Comparison of ENCODE assay signal across 17 mouse cellular contexts in genomic region chr16:4590236-4590635, GRCm38 (mm10). TPM values are rescaled to one million over a fixed set of nuclear protein-coding genes. Genes with fewer than 3 reads are reported as not detected.
A peak's percentile ranks its signal among the peaks of the same experiment; 100 is the strongest.
DNase-seq lines count a peak whose midpoint lies in the region; ATAC-seq and TF ChIP-seq lines count a peak whose summit lies in the region.
"Had no signal": no experiment of that assay in that cellular context is flagged by ENCODE, and none has a peak within 500 bp of the region (broad histone marks: within the 10 kb centered on the region; RNA-seq: fewer than 3 reads in every experiment).

No protein-coding gene starts in this region.

- no peaks in the 10 kb centered on the region for H3K9me3 ChIP-seq in forebrain, postnatal 0 days (ENCODE audit: low read length)
- no peaks in the 10 kb centered on the region for H3K9me3 ChIP-seq in forebrain, embryonic 13.5 days (replicated peaks)
- H3K9me3 ChIP-seq in midbrain, embryonic 14.5 days (ENCODE audit: control insufficient read depth, low read length) = no peaks in the 10 kb centered on the region
- H3K9me3 ChIP-seq in midbrain, embryonic 15.5 days = no peaks in the 10 kb centered on the region
- H3K9me3 ChIP-seq: megakaryocyte, embryonic 14.5 days had no signal

- no peak overlapping the region for H3K4me2 ChIP-seq in forebrain, postnatal 0 days (ENCODE audit: low read depth)
- H3K4me2 ChIP-seq in forebrain, embryonic 13.5 days = no peak overlapping the region
- H3K4me2 ChIP-seq in midbrain, embryonic 14.5 days (ENCODE audit: low read length) = no peak overlapping the region
- H3K4me2 ChIP-seq in midbrain, embryonic 15.5 days = no peak overlapping the region
- H3K4me2 ChIP-seq: heart, embryonic 11.5 days had no signal

- H3K9ac ChIP-seq in forebrain, postnatal 0 days = no peak overlapping the region
- H3K9ac ChIP-seq in forebrain, embryonic 13.5 days = no peak overlapping the region
- no peak overlapping the region for H3K9ac ChIP-seq in midbrain, embryonic 14.5 days (replicated peaks; ENCODE audit: low read length)
- H3K9ac ChIP-seq in midbrain, embryonic 15.5 days = no peak overlapping the region

- WGBS in forebrain, postnatal 0 days = 94% methylated on average over 9 of the region's 9 CpGs
- WGBS in forebrain, embryonic 13.5 days = 94% methylated on average over 9 of the region's 9 CpGs
- 97% methylated on average over 9 of the region's 9 CpGs for WGBS in midbrain, embryonic 14.5 days
- 96% methylated on average over 9 of the region's 9 CpGs for WGBS in midbrain, embryonic 15.5 days

- H3K27me3 ChIP-seq in forebrain, postnatal 0 days (ENCODE audit: insufficient read depth, low read length) = no peaks in the 10 kb centered on the region
- no peaks in the 10 kb centered on the region for H3K27me3 ChIP-seq in forebrain, embryonic 13.5 days
- no peaks in the 10 kb centered on the region for H3K27me3 ChIP-seq in midbrain, embryonic 14.5 days (ENCODE audit: control insufficient read depth, insufficient read depth, low read length)
- no peaks in the 10 kb centered on the region for H3K27me3 ChIP-seq in midbrain, embryonic 15.5 days (replicated peaks)

- H3K27ac ChIP-seq in forebrain, postnatal 0 days (ENCODE audit: low read depth, low read length) = no peak overlapping the region
- H3K27ac ChIP-seq in forebrain, embryonic 13.5 days = no peak overlapping the region
- no peak overlapping the region for H3K27ac ChIP-seq in midbrain, embryonic 14.5 days (replicated peaks; ENCODE audit: low read depth, low read length)
- H3K27ac ChIP-seq in midbrain, embryonic 15.5 days = no peak overlapping the region
- H3K27ac ChIP-seq: stomach, postnatal 0 days had no signal

- peak; percentile 24 for DNase-seq in forebrain, postnatal 0 days
- DNase-seq in midbrain, embryonic 14.5 days = peak; percentile 74
- peak; percentile 63 for DNase-seq in adipocyte (ENCODE audit: low spot score)
- DNase-seq in layer of hippocampus, postnatal 14 days (ENCODE audit: low spot score in 2 of 2) = no peak
- DNase-seq: cerebellum, adult 9-10 months; gastrocnemius, postnatal 36 days; heart, postnatal 36 days; liver; lung, adult 2 months; right cerebral cortex, postnatal 25 days; thymus, postnatal 25 days had no signal

- no peaks in the 10 kb centered on the region for H3K36me3 ChIP-seq in forebrain, postnatal 0 days (ENCODE audit: insufficient read depth)
- H3K36me3 ChIP-seq in forebrain, embryonic 13.5 days (ENCODE audit: poor library complexity, severe bottlenecking) = peaks cover 10% of the 10 kb centered on the region
- H3K36me3 ChIP-seq in midbrain, embryonic 14.5 days (ENCODE audit: control insufficient read depth, insufficient read depth, low read length) = peaks cover 5% of the 10 kb centered on the region; the same call in 1 of the 2 replicates
- no peaks in the 10 kb centered on the region for H3K36me3 ChIP-seq in midbrain, embryonic 15.5 days (replicated peaks)

- H3K4me1 ChIP-seq in forebrain, postnatal 0 days (ENCODE audit: insufficient read depth) = peaks cover 16% of the 10 kb centered on the region; the same call in 1 of the 2 replicates
- H3K4me1 ChIP-seq in forebrain, embryonic 13.5 days = peaks cover 42% of the 10 kb centered on the region
- H3K4me1 ChIP-seq in midbrain, embryonic 14.5 days (ENCODE audit: control insufficient read depth, insufficient read depth, low read length) = peaks cover 16% of the 10 kb centered on the region
- peaks cover 33% of the 10 kb centered on the region for H3K4me1 ChIP-seq in midbrain, embryonic 15.5 days

- ATAC-seq in forebrain, postnatal 0 days = no peak
- ATAC-seq in forebrain, embryonic 13.5 days = no peak
- ATAC-seq in midbrain, embryonic 14.5 days (ENCODE audit: low FRiP score, low TSS enrichment) = no peak
- ATAC-seq in midbrain, embryonic 15.5 days (replicated peaks) = no peak
- ATAC-seq in inflammation-experienced regulatory T-cells, adult 6 months = no peak

- H3K4me3 ChIP-seq in forebrain, postnatal 0 days (ENCODE audit: low read depth, low read length) = no peak overlapping the region
- H3K4me3 ChIP-seq in forebrain, embryonic 13.5 days = no peak overlapping the region
- no peak overlapping the region for H3K4me3 ChIP-seq in midbrain, embryonic 14.5 days (replicated peaks; ENCODE audit: low read depth, low read length)
- no peak overlapping the region for H3K4me3 ChIP-seq in midbrain, embryonic 15.5 days
- H3K4me3 ChIP-seq: megakaryocyte, embryonic 14.5 days had no signal

- TF ChIP-seq CTCF in forebrain, postnatal 0 days (IDR thresholded peaks at IDR 0.05; ENCODE audit: low read depth) = no peak

RNA-seq across cellular contexts. Expression of gene Glis2, which starts 4.3 kb away (rescaled TPM):
- 13.3 and 15.2 TPM in 2 replicates for total RNA-seq in forebrain, postnatal 0 days (2014; rRNA removed)
- polyA plus RNA-seq in forebrain, postnatal 0 days (2015; fragmentation: Nextera tagmentation; extraction: Ambion mirVana) = 7.1 and 11.6 TPM in 2 replicates
- 16.7 and 19.4 TPM in 2 replicates for polyA plus RNA-seq in forebrain, embryonic 13.5 days (2015; fragmentation: Nextera tagmentation; extraction: Ambion mirVana)
- 13.2 and 13.4 TPM in 2 replicates for polyA plus RNA-seq in midbrain, embryonic 14.5 days (2014; fragmentation: Nextera tagmentation; extraction: Ambion mirVana)
- polyA plus RNA-seq in midbrain, embryonic 15.5 days (2015; fragmentation: Nextera tagmentation; extraction: Ambion mirVana) = 12.3 and 17.3 TPM in 2 replicates
- 10 to 100 TPM; 19.8 to 30.5 TPM for total RNA-seq in layer of hippocampus, postnatal 14 days (2021)
- under 1 TPM; 0.15 to 0.36 (median 0.16) TPM for polyA plus RNA-seq in inflammation-experienced regulatory T-cells, adult 6 months (2017; shearing (Covaris generic))

RNA-seq across cellular contexts. Expression of gene Tfap4, which starts 30.6 kb away (rescaled TPM):
- total RNA-seq in forebrain, postnatal 0 days (2014; rRNA removed) = 9.1 and 10.2 TPM in 2 replicates
- polyA plus RNA-seq in forebrain, postnatal 0 days (2015; fragmentation: Nextera tagmentation; extraction: Ambion mirVana) = 6.4 and 8.0 TPM in 2 replicates
- 15.7 and 17.3 TPM in 2 replicates for polyA plus RNA-seq in forebrain, embryonic 13.5 days (2015; fragmentation: Nextera tagmentation; extraction: Ambion mirVana)
- 7.2 and 8.9 TPM in 2 replicates for polyA plus RNA-seq in midbrain, embryonic 14.5 days (2014; fragmentation: Nextera tagmentation; extraction: Ambion mirVana)
- 8.1 and 8.4 TPM in 2 replicates for polyA plus RNA-seq in midbrain, embryonic 15.5 days (2015; fragmentation: Nextera tagmentation; extraction: Ambion mirVana)
- total RNA-seq in layer of hippocampus, postnatal 14 days (2021) = 1 to 10 TPM; 3.2 to 4.5 TPM
- 1 to 10 TPM; 3.1 to 5.8 (median 4.2) TPM for polyA plus RNA-seq in inflammation-experienced regulatory T-cells, adult 6 months (2017; shearing (Covaris generic))

RNA-seq across cellular contexts. Expression of gene Pam16, which starts 34.6 kb away (rescaled TPM):
- total RNA-seq in forebrain, postnatal 0 days (2014; rRNA removed) = 52.2 and 54.5 TPM in 2 replicates
- 138 and 161 TPM in 2 replicates for polyA plus RNA-seq in forebrain, postnatal 0 days (2015; fragmentation: Nextera tagmentation; extraction: Ambion mirVana)
- 142 and 149 TPM in 2 replicates for polyA plus RNA-seq in forebrain, embryonic 13.5 days (2015; fragmentation: Nextera tagmentation; extraction: Ambion mirVana)
- 171 and 207 TPM in 2 replicates for polyA plus RNA-seq in midbrain, embryonic 14.5 days (2014; fragmentation: Nextera tagmentation; extraction: Ambion mirVana)
- polyA plus RNA-seq in midbrain, embryonic 15.5 days (2015; fragmentation: Nextera tagmentation; extraction: Ambion mirVana) = 139 and 154 TPM in 2 replicates
- total RNA-seq in layer of hippocampus, postnatal 14 days (2021) = 10 to 100 TPM; 69.5 to 80.1 TPM
- polyA plus RNA-seq in inflammation-experienced regulatory T-cells, adult 6 months (2017; shearing (Covaris generic)) = 10 to 100 TPM; 17.3 to 41.9 (median 31.7) TPM

RNA-seq across cellular contexts. Expression of gene Srl, which starts 48.6 kb away (rescaled TPM):
- total RNA-seq in forebrain, postnatal 0 days (2014; rRNA removed) = 55.0 and 55.9 TPM in 2 replicates
- 18.8 and 23.4 TPM in 2 replicates for polyA plus RNA-seq in forebrain, postnatal 0 days (2015; fragmentation: Nextera tagmentation; extraction: Ambion mirVana)
- 25.2 and 30.2 TPM in 2 replicates for polyA plus RNA-seq in forebrain, embryonic 13.5 days (2015; fragmentation: Nextera tagmentation; extraction: Ambion mirVana)
- 17.6 and 25.7 TPM in 2 replicates for polyA plus RNA-seq in midbrain, embryonic 14.5 days (2014; fragmentation: Nextera tagmentation; extraction: Ambion mirVana)
- 25.4 and 29.3 TPM in 2 replicates for polyA plus RNA-seq in midbrain, embryonic 15.5 days (2015; fragmentation: Nextera tagmentation; extraction: Ambion mirVana)
- 10 to 100 TPM; 24.0 to 24.2 TPM for total RNA-seq in layer of hippocampus, postnatal 14 days (2021)
- polyA plus RNA-seq in inflammation-experienced regulatory T-cells, adult 6 months (2017; shearing (Covaris generic)) = under 1 TPM in 2 of 3 experiments, not detected in 1; 0.12 to 0.73 TPM

RNA-seq across cellular contexts. Expression of gene Vasn, which starts 49.5 kb away (rescaled TPM):
- 5.5 and 6.5 TPM in 2 replicates for total RNA-seq in forebrain, postnatal 0 days (2014; rRNA removed)
- 3.0 and 3.6 TPM in 2 replicates for polyA plus RNA-seq in forebrain, postnatal 0 days (2015; fragmentation: Nextera tagmentation; extraction: Ambion mirVana)
- 2.3 and 2.7 TPM in 2 replicates for polyA plus RNA-seq in forebrain, embryonic 13.5 days (2015; fragmentation: Nextera tagmentation; extraction: Ambion mirVana)
- polyA plus RNA-seq in midbrain, embryonic 14.5 days (2014; fragmentation: Nextera tagmentation; extraction: Ambion mirVana) = 3.4 and 3.9 TPM in 2 replicates
- polyA plus RNA-seq in midbrain, embryonic 15.5 days (2015; fragmentation: Nextera tagmentation; extraction: Ambion mirVana) = 5.2 and 5.8 TPM in 2 replicates
- total RNA-seq in layer of hippocampus, postnatal 14 days (2021) = 1 to 10 TPM; 6.4 to 9.0 TPM
- polyA plus RNA-seq in inflammation-experienced regulatory T-cells, adult 6 months (2017; shearing (Covaris generic)) = 1 to 10 TPM in 1 of 3 experiments, under 1 TPM in 2; 0.78 to 1.6 (median 0.84) TPM

Comparison
In these comparisons a context has a peak if more than half of its experiments do, and no peak if none do; other contexts are left out.
1. DNase-seq: peak in forebrain, postnatal 0 days (single experiment), midbrain, embryonic 14.5 days (single experiment) and adipocyte (single experiment); none in layer of hippocampus, postnatal 14 days (0 of 2).